Mouse (Mus musculus) liver, embryonic 14.5 days (tissue): Measurements from ENCODE around the gene Lama2.

Source experiments
- CTCF ChIP-seq: IDR thresholded peaks from 2 replicates; pipeline ENCODE4 v1.5.1; 2016; ENCODE audit warnings: antibody characterized with exemption, low read depth, control low read depth
- EP300 ChIP-seq: IDR thresholded peaks from 2 replicates; pipeline ENCODE4 v1.6.1; 2016; ENCODE audit warnings: antibody characterized with exemption, low read depth

GRCm38 (mm10) chr10:26995987-26996386 lies 623.6 kb downstream of the Lama2 start:
- TF ChIP-seq EP300 (no peak), CTCF (no peak)
